Mouse (Mus musculus) stomach, embryonic 15.5 days (tissue): ENCODE data around the gene Ccr7. TPM values are rescaled to one million over a fixed set of nuclear protein-coding genes. Genes with fewer than 3 reads are reported as not detected.

Experiments used
- ATAC-seq: fragments of 200-750 bp; cut with Nextera tagmentation; 2 replicates; pipeline ENCODE4 v1.8.0; 2017; ENCODE audit warnings: low read depth, moderate number of reproducible peaks, moderate TSS enrichment; ENCODE audit not compliant: insufficient read depth, low FRiP score
- H3K27ac ChIP-seq: fragments of 300-500 bp; sonication (generic); 2 replicates; pipeline ENCODE4 v1.5.1; 2015; ENCODE audit warnings: mild to moderate bottlenecking, inconsistent platforms
- H3K27me3 ChIP-seq: fragments of 300-500 bp; sonication (generic); replicated peaks from 2 replicates; pipeline ENCODE4 v1.6.1; 2015; ENCODE audit warnings: inconsistent platforms
- H3K36me3 ChIP-seq: fragments of 300-500 bp; sonication (generic); 2 replicates; pipeline ENCODE4 v1.6.1; 2015; ENCODE audit warnings: inconsistent platforms
- H3K4me1 ChIP-seq: fragments of 300-500 bp; sonication (generic); 2 replicates; pipeline ENCODE4 v1.6.1; 2015; ENCODE audit warnings: inconsistent platforms
- H3K4me2 ChIP-seq: fragments of 300-500 bp; sonication (generic); 2 replicates; pipeline ENCODE4 v1.6.1; 2015; ENCODE audit warnings: mild to moderate bottlenecking, inconsistent platforms
- H3K4me3 ChIP-seq: fragments of 300-500 bp; sonication (generic); replicated peaks from 2 replicates; pipeline ENCODE4 v1.5.1; 2015; ENCODE audit warnings: inconsistent platforms
- H3K9ac ChIP-seq: fragments of 300-500 bp; sonication (generic); 2 replicates; pipeline ENCODE4 v1.6.1; 2015; ENCODE audit warnings: inconsistent platforms
- H3K9me3 ChIP-seq: fragments of 300-500 bp; sonication (generic); 2 replicates; pipeline ENCODE4 v1.6.1; 2016; ENCODE audit warnings: inconsistent platforms
- WGBS: fragments of 180-500 bp; shearing (Covaris S2); methylation state at CpG from one replicate; pipeline ENCODE4 v1.1.7; 2015; 5-methylcytosine and 5-hydroxymethylcytosine counted together
- polyA plus RNA-seq: library from polyadenylated mRNA; unstranded; fragments of >200 nt; fragmentation: Nextera tagmentation; extraction: Ambion mirVana; gene quantifications from 2 replicates; pipeline ENCODE4 v1.2.1, GENCODE M21; 2015

Ccr7 gene
- 0.21 and 0.27 TPM in 2 replicates for polyA plus RNA-seq

DNA sequence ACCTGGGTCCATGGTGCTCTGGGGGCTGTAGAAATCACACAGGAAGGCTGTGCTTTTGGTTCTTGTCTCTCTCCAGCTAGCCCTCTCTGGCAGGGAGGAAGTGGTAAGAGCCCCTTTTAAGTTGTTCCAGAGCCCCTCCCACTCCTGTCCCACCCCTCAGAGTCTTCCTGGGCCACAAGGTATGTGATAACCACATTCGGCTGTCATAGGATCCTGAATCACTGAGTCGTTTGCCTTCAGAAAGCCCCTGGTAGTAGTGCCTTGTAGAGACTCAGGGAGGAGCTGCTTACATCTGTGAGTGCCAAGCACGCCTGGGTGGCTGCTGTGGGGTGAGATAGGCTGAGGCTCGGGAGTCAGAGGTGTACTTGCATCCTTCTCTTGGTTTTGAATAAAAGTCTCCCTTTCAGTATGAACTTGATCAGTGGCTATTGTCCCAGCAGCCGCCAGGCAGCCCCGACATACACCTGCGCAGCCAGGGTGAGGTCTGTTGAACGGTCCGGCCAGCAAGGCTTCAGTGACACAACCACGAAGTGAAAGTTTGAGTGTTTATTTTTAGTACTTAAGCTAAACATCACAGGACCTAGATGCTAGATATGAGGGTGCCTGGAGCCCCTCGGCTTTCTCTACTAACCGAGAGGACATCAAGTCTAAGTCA is at the start of gene Ccr7:
Gene Ccr7, minus strand, starts transcription at position 91 of the 655 bp plus-strand sequence.
- H3K4me3 ChIP-seq, result no peak within 1 kb of the TSS
- H3K4me2 ChIP-seq, result no peak within 1 kb of the TSS
- no peaks in the 10 kb centered on the region for H3K9me3 ChIP-seq
- H3K9ac ChIP-seq, result no peak within 1 kb of the TSS
- 0 out of 2 replicates have a peak, but pooled peaks cover 3% of the 10 kb centered on the region for H3K27me3 ChIP-seq
- H3K36me3 ChIP-seq, result no peaks in the 10 kb centered on the region
- H3K4me1 ChIP-seq, result 0 out of 2 replicates have a peak, but pooled peaks cover 1% of the 10 kb centered on the region
- 52% methylated on average over 12 of the region's 12 CpGs for WGBS
- no peak for ATAC-seq
- no peak within 1 kb of the TSS for H3K27ac ChIP-seq

DNA sequence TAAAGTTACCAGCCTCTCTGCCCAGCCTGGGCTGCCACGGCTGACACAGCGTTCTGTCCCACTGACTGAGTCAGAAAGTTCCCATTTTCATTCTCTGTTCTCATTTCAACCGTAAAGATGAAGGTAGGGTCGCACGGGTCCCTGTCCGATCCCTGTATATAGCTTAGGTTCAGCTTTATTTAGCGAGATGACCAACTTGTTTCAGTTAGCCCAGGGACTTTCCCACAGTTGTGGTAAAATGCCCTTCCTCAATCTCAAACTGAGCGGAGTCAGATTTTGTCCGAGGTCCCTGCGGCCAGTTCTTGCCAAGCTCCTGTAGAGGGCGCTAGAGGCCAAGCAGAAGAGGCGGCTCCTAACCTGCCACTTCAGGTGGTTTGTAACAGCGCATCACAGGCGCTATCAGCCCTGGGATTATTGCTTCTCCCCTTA is 34.3 kb upstream of the Ccr7 start:
- Histone ChIP-seq H3K9me3 (no peaks in the 10 kb centered on the region), H3K9ac (no peak overlapping the region), H3K4me3 (no peak overlapping the region), H3K27me3 (0 out of 2 replicates have a peak, but pooled peaks cover 3% of the 10 kb centered on the region), H3K36me3 (no peaks in the 10 kb centered on the region), H3K4me1 (no peaks in the 10 kb centered on the region), H3K4me2 (no peak overlapping the region), H3K27ac (no peak overlapping the region)
- no peak for ATAC-seq
- 23% methylated on average over 14 of the region's 14 CpGs for WGBS

GRCm38 (mm10) chr11:99187348-99187747 is 32.5 kb upstream of the Ccr7 start:
- 65% methylated on average over 4 of the region's 4 CpGs for WGBS
- H3K27ac ChIP-seq, result no peak overlapping the region
- ATAC-seq, result no peak
- no peaks in the 10 kb centered on the region for H3K4me1 ChIP-seq
- no peaks in the 10 kb centered on the region for H3K36me3 ChIP-seq
- no peak overlapping the region for H3K4me3 ChIP-seq
- H3K9ac ChIP-seq, result no peak overlapping the region
- 0 out of 2 replicates have a peak, but pooled peaks cover 3% of the 10 kb centered on the region for H3K27me3 ChIP-seq
- H3K4me2 ChIP-seq, result no peak overlapping the region
- H3K9me3 ChIP-seq, result no peaks in the 10 kb centered on the region

- Histone ChIP-seq H3K9ac (no peak overlapping the region), H3K4me1 (no peaks in the 10 kb centered on the region), H3K27ac (no peak overlapping the region), H3K9me3 (no peaks in the 10 kb centered on the region), H3K27me3 (0 out of 2 replicates have a peak, but pooled peaks cover 3% of the 10 kb centered on the region), H3K36me3 (no peaks in the 10 kb centered on the region), H3K4me3 (no peak overlapping the region), H3K4me2 (no peak overlapping the region)
- WGBS, result 73% methylated on average over 2 of the region's 2 CpGs
- ATAC-seq, result no peak
These were observed 32.0 kb upstream of the Ccr7 start for GRCm38 (mm10) chr11:99186836-99187235.

GRCm38 (mm10) chr11:99182575-99182974 is 27.7 kb upstream of the Ccr7 start:
- no peak overlapping the region for H3K9ac ChIP-seq
- 68% methylated on average over 11 of the region's 11 CpGs for WGBS
- no peaks in the 10 kb centered on the region for H3K4me1 ChIP-seq
- H3K9me3 ChIP-seq, result no peaks in the 10 kb centered on the region
- no peak overlapping the region for H3K4me3 ChIP-seq
- no peaks in the 10 kb centered on the region for H3K27me3 ChIP-seq
- H3K4me2 ChIP-seq, result no peak overlapping the region
- H3K27ac ChIP-seq, result no peak overlapping the region
- H3K36me3 ChIP-seq, result no peaks in the 10 kb centered on the region
- no peak for ATAC-seq

DNA sequence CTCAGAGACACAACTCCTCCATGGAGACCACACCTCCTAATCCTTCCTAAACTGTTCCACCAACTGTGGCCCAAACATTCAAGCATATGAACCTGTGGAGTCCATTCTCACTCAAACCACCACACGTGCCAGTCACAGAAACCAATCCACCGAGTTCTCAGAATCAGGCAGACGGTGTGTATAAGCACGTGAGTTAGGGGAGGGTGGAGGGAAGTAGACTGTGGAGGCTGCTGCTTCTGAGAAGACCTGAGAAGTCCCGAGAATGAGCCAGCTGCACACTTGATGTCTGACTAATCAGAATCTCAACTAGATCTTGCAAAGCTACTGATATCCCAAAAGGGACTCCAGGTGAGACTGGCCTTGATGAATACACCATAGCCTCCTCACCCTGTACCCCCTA is 25.2 kb upstream of the Ccr7 start:
- no peaks in the 10 kb centered on the region for H3K4me1 ChIP-seq
- no peaks in the 10 kb centered on the region for H3K27me3 ChIP-seq
- H3K27ac ChIP-seq, result no peak overlapping the region
- 75% methylated on average over 5 of the region's 5 CpGs for WGBS
- H3K9ac ChIP-seq, result no peak overlapping the region
- H3K9me3 ChIP-seq, result no peaks in the 10 kb centered on the region
- no peaks in the 10 kb centered on the region for H3K36me3 ChIP-seq
- no peak overlapping the region for H3K4me2 ChIP-seq
- no peak for ATAC-seq
- H3K4me3 ChIP-seq, result no peak overlapping the region

GRCm38 (mm10) chr11:99177925-99178198 is 23.0 kb upstream of the Ccr7 start:
- Histone ChIP-seq H3K9me3 (no peaks in the 10 kb centered on the region), H3K9ac (no peak overlapping the region), H3K27ac (no peak overlapping the region), H3K36me3 (no peaks in the 10 kb centered on the region), H3K4me2 (no peak overlapping the region), H3K4me3 (no peak overlapping the region), H3K4me1 (no peaks in the 10 kb centered on the region), H3K27me3 (no peaks in the 10 kb centered on the region)
- 55% methylated on average over 2 of the region's 3 CpGs for WGBS
- ATAC-seq, result no peak

DNA sequence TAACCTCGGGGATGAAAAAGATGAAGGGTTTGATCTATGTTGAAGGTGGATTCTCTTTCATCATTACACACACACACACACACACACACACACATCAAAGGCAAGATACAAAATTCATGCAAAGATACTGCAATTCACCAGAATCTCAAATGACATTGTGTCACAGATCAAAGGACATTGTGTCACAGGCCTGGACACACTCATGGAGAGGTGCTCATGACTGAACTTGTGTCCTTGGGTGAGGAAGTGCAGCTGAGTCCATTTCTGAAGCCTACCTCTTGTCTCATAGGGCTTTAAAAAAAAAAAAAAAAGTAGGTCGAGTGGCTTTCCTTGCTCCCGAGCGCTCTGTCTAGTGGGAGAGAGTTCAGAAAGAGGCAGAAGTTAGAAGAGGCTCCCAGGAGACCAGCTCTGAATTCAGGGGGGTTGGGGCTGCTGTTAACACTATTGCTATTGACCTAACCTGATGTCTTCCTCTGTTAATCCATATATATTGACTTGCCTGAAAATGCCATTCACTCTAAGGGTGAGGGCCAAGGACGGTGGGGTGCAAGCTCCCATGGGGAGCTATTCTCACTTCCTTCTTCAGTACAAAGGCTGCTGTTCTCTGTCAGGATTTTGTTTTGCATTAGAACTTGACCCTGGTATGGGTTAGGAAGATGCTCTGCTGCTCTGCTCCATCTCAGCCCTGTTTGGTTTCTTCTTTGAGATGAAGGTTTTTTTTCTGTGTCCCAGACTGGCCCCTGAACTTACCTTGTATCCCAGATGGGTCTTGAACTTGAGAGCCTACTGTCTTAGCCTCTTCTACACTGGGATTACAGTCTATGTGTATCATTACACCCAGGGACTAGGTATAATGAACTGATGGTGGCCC is 22.4 kb upstream of the Ccr7 start:
- Histone ChIP-seq H3K4me3 (no peak overlapping the region), H3K27me3 (no peaks in the 10 kb centered on the region), H3K9ac (no peak overlapping the region), H3K4me1 (no peaks in the 10 kb centered on the region), H3K36me3 (no peaks in the 10 kb centered on the region), H3K27ac (no peak overlapping the region), H3K9me3 (no peaks in the 10 kb centered on the region), H3K4me2 (no peak overlapping the region)
- no peak for ATAC-seq
- WGBS, result 64% methylated on average over 5 of the region's 5 CpGs

GRCm38 (mm10) chr11:99172002-99172401 is 17.1 kb upstream of the Ccr7 start:
- Histone ChIP-seq H3K27me3 (no peaks in the 10 kb centered on the region), H3K27ac (no peak overlapping the region)

DNA sequence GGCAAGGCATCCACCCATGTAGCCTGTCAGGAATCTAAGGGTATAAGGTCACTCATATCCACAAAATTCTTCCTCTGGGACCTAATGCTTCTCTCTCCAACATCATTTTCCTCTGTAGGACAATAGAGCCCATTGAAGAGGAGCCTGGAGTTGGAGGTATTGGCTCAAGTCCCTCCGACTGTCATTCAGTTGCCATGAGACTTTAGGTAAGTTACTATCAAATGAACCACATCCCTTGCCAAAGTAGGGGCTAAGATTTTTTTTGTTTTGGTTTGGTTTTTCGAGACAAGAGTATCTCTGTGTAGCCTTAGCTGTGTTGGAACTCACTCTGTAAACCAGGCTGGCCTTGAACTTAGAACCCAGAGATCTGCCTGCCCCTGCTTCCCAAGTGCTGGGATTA is 16.6 kb upstream of the Ccr7 start:
- Histone ChIP-seq H3K4me2 (no peak overlapping the region), H3K9me3 (no peaks in the 10 kb centered on the region), H3K4me3 (no peak overlapping the region), H3K27ac (no peak overlapping the region), H3K4me1 (no peaks in the 10 kb centered on the region), H3K36me3 (no peaks in the 10 kb centered on the region), H3K9ac (no peak overlapping the region), H3K27me3 (no peaks in the 10 kb centered on the region)
- no peak for ATAC-seq
- 63% methylated on average over 2 of the region's 2 CpGs for WGBS

More at GRCm38 (mm10) chr11:99172002-99172401, 17.1 kb upstream of the Ccr7 start:
- no peaks in the 10 kb centered on the region for H3K9me3 ChIP-seq
- no peak for ATAC-seq
- H3K4me2 ChIP-seq, result no peak overlapping the region
- no peak overlapping the region for H3K9ac ChIP-seq
- H3K36me3 ChIP-seq, result no peaks in the 10 kb centered on the region
- H3K4me1 ChIP-seq, result no peaks in the 10 kb centered on the region
- 78% methylated on average over 4 of the region's 4 CpGs for WGBS
- no peak overlapping the region for H3K4me3 ChIP-seq

GRCm38 (mm10) chr11:99170547-99171267 is 15.8 kb upstream of the Ccr7 start:
- H3K27me3 ChIP-seq, result no peaks in the 10 kb centered on the region
- no peak overlapping the region for H3K27ac ChIP-seq
- no peaks in the 10 kb centered on the region for H3K4me1 ChIP-seq
- H3K4me2 ChIP-seq, result no peak overlapping the region
- no peak overlapping the region for H3K4me3 ChIP-seq
- 61% methylated on average over 12 of the region's 12 CpGs for WGBS
- ATAC-seq, result no peak
- H3K9ac ChIP-seq, result no peak overlapping the region
- H3K9me3 ChIP-seq, result no peaks in the 10 kb centered on the region
- H3K36me3 ChIP-seq, result no peaks in the 10 kb centered on the region

DNA sequence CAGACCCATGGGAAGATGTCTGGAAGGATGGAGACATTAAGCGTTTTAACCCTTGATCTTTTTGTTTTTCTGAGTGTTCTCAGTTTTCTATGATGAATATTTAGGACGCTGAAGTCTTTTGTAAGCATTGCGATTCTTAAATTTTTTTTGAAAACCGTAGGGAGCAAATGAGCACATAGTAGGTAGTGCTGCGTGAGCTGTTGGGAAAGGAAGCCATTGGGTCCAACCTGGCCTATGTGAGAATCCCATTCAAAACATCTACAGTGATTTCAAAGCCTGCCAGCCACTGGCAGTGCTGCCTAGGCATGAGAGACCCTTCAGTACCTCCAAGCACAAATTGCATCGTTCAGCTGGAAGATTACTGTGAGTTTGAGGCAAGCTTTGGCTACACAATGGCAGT is 15.1 kb upstream of the Ccr7 start:
- Histone ChIP-seq H3K4me1 (no peaks in the 10 kb centered on the region), H3K9me3 (no peaks in the 10 kb centered on the region), H3K27ac (no peak overlapping the region), H3K4me3 (no peak overlapping the region), H3K27me3 (no peaks in the 10 kb centered on the region), H3K36me3 (no peaks in the 10 kb centered on the region), H3K4me2 (no peak overlapping the region), H3K9ac (no peak overlapping the region)
- 88% methylated on average over 6 of the region's 6 CpGs for WGBS
- no peak for ATAC-seq
